1 mouse cellular context compared by ENCODE assay signal in the genomic region with DNA sequence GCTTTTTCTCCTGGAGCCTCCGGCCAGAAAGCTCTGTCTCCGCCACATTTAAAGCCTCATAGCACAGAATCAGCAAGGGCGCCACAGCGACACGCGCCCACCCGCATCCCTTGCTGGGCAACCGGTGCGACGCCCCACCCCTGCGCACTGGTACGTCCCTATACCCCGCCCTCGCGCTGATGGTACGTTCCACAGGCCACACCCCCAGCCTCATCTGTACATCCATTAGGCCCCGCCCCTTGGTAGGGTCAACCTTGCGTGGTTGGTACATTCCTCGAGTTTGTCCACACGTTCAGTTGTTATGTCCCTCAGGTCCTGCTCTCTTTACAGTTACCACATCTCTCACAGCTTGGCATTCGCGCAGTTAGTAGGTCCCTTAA.
TF ChIP-seq lines count a peak whose summit lies in the region.

TSS of gene Rita1 (minus strand) at position 148 of the 380 bp plus-strand sequence.
TSS of gene Ddx54 (plus strand) at position 298 of the 380 bp plus-strand sequence.

TF ChIP-seq in C2C12, 6 proteins besides CTCF, POLR2A, EP300 and RAD21 (continued from another document):
- TF ChIP-seq USF1 (IDR thresholded peaks at IDR 0.05; ENCODE audit: low read depth) = no peak
